Mouse (Mus musculus) embryonic facial prominence, embryonic 13.5 days (tissue): ENCODE data around the gene Gm10073. TPM values are rescaled to one million over a fixed set of nuclear protein-coding genes. Genes with fewer than 3 reads are reported as not detected.

Experiments used
- ATAC-seq: fragments of 200-750 bp; cut with Nextera tagmentation; 2 replicates; pipeline ENCODE4 v1.8.0; 2017; ENCODE audit warnings: low read depth; ENCODE audit not compliant: insufficient number of reproducible peaks, insufficient read depth, low FRiP score, low TSS enrichment
- H3K27ac ChIP-seq: fragments of 300-500 bp; sonication (generic); 2 replicates; pipeline ENCODE4 v1.5.1; 2015; ENCODE audit warnings: moderate library complexity, mild to moderate bottlenecking, inconsistent platforms
- H3K27me3 ChIP-seq: fragments of 300-500 bp; sonication (generic); 2 replicates; pipeline ENCODE4 v1.6.1; 2015; ENCODE audit warnings: mild to moderate bottlenecking, inconsistent platforms
- H3K36me3 ChIP-seq: fragments of 300-500 bp; sonication (generic); 2 replicates; pipeline ENCODE4 v1.6.1; 2015; ENCODE audit warnings: mild to moderate bottlenecking, inconsistent platforms
- H3K4me1 ChIP-seq: fragments of 300-500 bp; sonication (generic); 2 replicates; pipeline ENCODE4 v1.6.1; 2015; ENCODE audit warnings: inconsistent platforms
- H3K4me2 ChIP-seq: fragments of 300-500 bp; sonication (generic); 2 replicates; pipeline ENCODE4 v1.6.1; 2015; ENCODE audit warnings: moderate library complexity, mild to moderate bottlenecking, inconsistent platforms
- H3K4me3 ChIP-seq: fragments of 300-500 bp; sonication (generic); 2 replicates; pipeline ENCODE4 v1.5.1; 2015; ENCODE audit warnings: mild to moderate bottlenecking, inconsistent platforms
- H3K9ac ChIP-seq: fragments of 300-500 bp; sonication (generic); 2 replicates; pipeline ENCODE4 v1.6.1; 2015; ENCODE audit warnings: mild to moderate bottlenecking, inconsistent platforms
- H3K9me3 ChIP-seq: fragments of 300-500 bp; sonication (generic); 2 replicates; pipeline ENCODE4 v1.6.1; 2016; ENCODE audit warnings: inconsistent platforms
- WGBS: fragments of 180-500 bp; shearing (Covaris S2); methylation state at CpG from one replicate; pipeline ENCODE4 v1.1.7; 2015; ENCODE audit warnings: mixed read lengths; 5-methylcytosine and 5-hydroxymethylcytosine counted together
- polyA plus RNA-seq: library from polyadenylated mRNA; unstranded; fragments of >200 nt; fragmentation: Nextera tagmentation; extraction: Ambion mirVana; gene quantifications from 2 replicates; pipeline ENCODE4 v1.2.1, GENCODE M21; 2015

Gm10073 gene
- polyA plus RNA-seq, 1 experiment from 2014 or later = 9.8 TPM

GRCm38 (mm10) chr8:106545149-106545548 is 28.1 kb downstream of the Gm10073 start:
- Histone ChIP-seq H3K36me3 (peaks cover 54% of the 10 kb centered on the region), H3K27me3 (no peaks in the 10 kb centered on the region), H3K4me3 (no peak overlapping the region), H3K4me1 (peaks cover 20% of the 10 kb centered on the region), H3K9me3 (no peaks in the 10 kb centered on the region), H3K27ac (no peak overlapping the region), H3K4me2 (no peak overlapping the region), H3K9ac (no peak overlapping the region)
- WGBS = 96% methylated on average over 2 of the region's 2 CpGs
- no peak for ATAC-seq

DNA sequence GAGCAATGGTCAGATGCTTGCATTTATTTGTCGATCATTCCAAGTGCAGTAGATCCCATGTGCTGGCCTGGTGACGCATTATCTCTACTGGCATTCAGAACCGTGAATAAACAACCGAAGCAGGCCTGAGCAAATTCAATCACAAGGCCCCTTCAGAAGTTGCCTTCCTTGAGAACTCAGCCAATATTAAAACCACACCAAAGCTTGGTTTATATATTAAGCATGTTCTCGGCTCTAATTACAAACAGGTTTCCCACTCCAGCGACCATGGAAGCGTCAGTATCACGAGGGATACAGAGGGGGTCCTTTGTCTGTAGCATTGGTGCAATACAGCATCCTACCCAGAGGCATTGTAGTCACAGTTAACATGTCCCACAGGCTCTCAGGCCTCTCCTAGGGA is 30.2 kb downstream of the Gm10073 start:
- no peak overlapping the region for H3K4me2 ChIP-seq
- peak overlapping the region; percentile 57 for H3K27ac ChIP-seq
- WGBS = 25% methylated on average over 8 of the region's 8 CpGs
- no peak overlapping the region for H3K9ac ChIP-seq
- peaks cover 18% of the 10 kb centered on the region for H3K4me1 ChIP-seq
- ATAC-seq = no peak
- peaks cover 58% of the 10 kb centered on the region for H3K36me3 ChIP-seq
- no peaks in the 10 kb centered on the region for H3K9me3 ChIP-seq
- no peaks in the 10 kb centered on the region for H3K27me3 ChIP-seq
- H3K4me3 ChIP-seq = no peak overlapping the region

DNA sequence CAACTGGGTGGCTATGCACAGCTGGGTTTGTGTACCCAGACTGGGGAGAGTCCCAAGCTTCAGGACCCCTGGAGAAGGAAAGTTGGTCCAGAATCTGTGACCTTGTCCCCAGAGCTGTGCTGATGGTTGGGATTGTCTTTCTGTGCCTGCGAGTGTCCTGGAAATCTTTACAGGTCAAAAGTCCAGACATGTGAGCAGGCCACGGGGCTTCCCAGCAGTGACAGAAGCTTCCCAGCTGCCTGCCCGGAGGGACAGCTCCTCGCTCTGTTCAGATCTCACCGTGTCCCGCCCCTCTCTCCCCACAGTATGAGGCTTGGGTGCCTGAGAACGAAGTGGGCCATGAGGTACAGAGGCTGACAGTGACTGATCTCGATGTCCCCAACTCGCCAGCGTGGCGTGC is 32.3 kb downstream of the Gm10073 start:
- Histone ChIP-seq H3K27me3 (no peaks in the 10 kb centered on the region), H3K4me1 (peaks cover 13% of the 10 kb centered on the region), H3K36me3 (peaks cover 49% of the 10 kb centered on the region), H3K9me3 (no peaks in the 10 kb centered on the region), H3K4me2 (no peak overlapping the region), H3K27ac (no peak overlapping the region), H3K4me3 (no peak overlapping the region), H3K9ac (no peak overlapping the region)
- ATAC-seq = no peak
- WGBS = 82% methylated on average over 11 of the region's 11 CpGs

GRCm38 (mm10) chr8:106539193-106539592 is 34.1 kb downstream of the Gm10073 start:
- no peak overlapping the region for H3K4me2 ChIP-seq
- no peak overlapping the region for H3K27ac ChIP-seq
- H3K27me3 ChIP-seq = no peaks in the 10 kb centered on the region
- H3K9me3 ChIP-seq = no peaks in the 10 kb centered on the region
- no peak for ATAC-seq
- H3K36me3 ChIP-seq = peaks cover 33% of the 10 kb centered on the region
- H3K4me3 ChIP-seq = no peak overlapping the region
- WGBS = 50% methylated on average over 5 of the region's 5 CpGs
- peaks cover 18% of the 10 kb centered on the region for H3K4me1 ChIP-seq
- H3K9ac ChIP-seq = no peak overlapping the region

GRCm38 (mm10) chr8:106535448-106535847 is 37.8 kb downstream of the Gm10073 start:
- peaks cover 13% of the 10 kb centered on the region; the same call in 1 of the 2 replicates for H3K36me3 ChIP-seq
- peaks cover 20% of the 10 kb centered on the region for H3K4me1 ChIP-seq
- H3K4me2 ChIP-seq = no peak overlapping the region
- no peaks in the 10 kb centered on the region for H3K27me3 ChIP-seq
- H3K4me3 ChIP-seq = no peak overlapping the region
- no peak for ATAC-seq
- WGBS = 74% methylated on average over 4 of the region's 4 CpGs
- H3K9ac ChIP-seq = no peak overlapping the region
- H3K27ac ChIP-seq = no peak overlapping the region
- no peaks in the 10 kb centered on the region for H3K9me3 ChIP-seq

- peak overlapping the region; percentile 2; the same call in 1 of the 2 replicates for H3K27ac ChIP-seq
- peaks cover 4% of the 10 kb centered on the region; the same call in 1 of the 2 replicates for H3K36me3 ChIP-seq
- H3K9ac ChIP-seq = no peak overlapping the region
- H3K4me2 ChIP-seq = no peak overlapping the region
- no peaks in the 10 kb centered on the region for H3K27me3 ChIP-seq
- H3K4me3 ChIP-seq = no peak overlapping the region
- peaks cover 20% of the 10 kb centered on the region for H3K4me1 ChIP-seq
- no peaks in the 10 kb centered on the region for H3K9me3 ChIP-seq
- ATAC-seq = no peak
- WGBS = 40% methylated on average over 6 of the region's 6 CpGs
Measured at GRCm38 (mm10) chr8:106534449-106534848, 38.8 kb downstream of the Gm10073 start.

GRCm38 (mm10) chr8:106533709-106534108 is 39.6 kb downstream of the Gm10073 start:
- peak overlapping the region; percentile 55; the same call in 1 of the 2 replicates for H3K27ac ChIP-seq
- WGBS = 57% methylated on average over 7 of the region's 7 CpGs
- H3K9ac ChIP-seq = no peak overlapping the region
- H3K27me3 ChIP-seq = no peaks in the 10 kb centered on the region
- H3K4me2 ChIP-seq = no peak overlapping the region
- no peak overlapping the region for H3K4me3 ChIP-seq
- no peak for ATAC-seq
- H3K9me3 ChIP-seq = no peaks in the 10 kb centered on the region
- H3K36me3 ChIP-seq = no peaks in the 10 kb centered on the region; the same call in 1 of the 2 replicates
- peaks cover 20% of the 10 kb centered on the region for H3K4me1 ChIP-seq

GRCm38 (mm10) chr8:106530566-106530965 is 42.7 kb downstream of the Gm10073 start:
- no peak for ATAC-seq
- peaks cover 28% of the 10 kb centered on the region for H3K4me1 ChIP-seq
- H3K4me2 ChIP-seq = no peak overlapping the region
- H3K36me3 ChIP-seq = no peaks in the 10 kb centered on the region
- no peak overlapping the region for H3K4me3 ChIP-seq
- no peaks in the 10 kb centered on the region for H3K27me3 ChIP-seq
- no peaks in the 10 kb centered on the region for H3K9me3 ChIP-seq
- WGBS = 79% methylated on average over 4 of the region's 4 CpGs
- no peak overlapping the region for H3K27ac ChIP-seq
- no peak overlapping the region for H3K9ac ChIP-seq

DNA sequence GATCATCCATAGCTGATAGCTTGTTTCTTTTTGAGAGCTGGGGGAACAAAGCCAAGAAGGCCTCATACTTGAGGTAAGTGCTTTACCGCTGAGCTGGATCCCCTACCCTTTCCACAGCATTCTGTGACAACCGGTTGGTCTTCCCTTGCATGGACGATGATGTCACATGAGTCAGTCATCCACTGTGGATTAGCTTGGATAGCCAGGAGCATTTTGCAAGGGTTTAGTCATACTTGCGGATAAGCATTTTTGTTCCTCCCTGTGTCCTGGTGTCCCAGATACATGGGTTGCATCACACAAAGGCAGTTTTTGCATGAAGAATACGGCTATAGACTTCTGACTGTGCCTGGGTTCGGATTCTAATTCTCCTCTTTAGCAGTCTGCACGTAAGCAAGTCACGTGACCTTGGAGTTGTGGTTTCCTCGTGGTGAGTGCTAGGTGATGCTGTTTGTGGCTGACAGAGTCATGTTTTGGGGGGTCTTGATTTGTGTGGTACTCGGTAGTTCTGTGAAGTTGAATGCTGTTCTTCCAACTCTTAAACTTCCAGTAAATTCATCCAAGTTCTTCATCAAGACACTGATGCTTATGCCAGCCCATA is 43.3 kb downstream of the Gm10073 start:
- H3K4me1 ChIP-seq = peaks cover 28% of the 10 kb centered on the region
- H3K9ac ChIP-seq = no peak overlapping the region
- H3K4me2 ChIP-seq = no peak overlapping the region
- no peak overlapping the region for H3K27ac ChIP-seq
- no peaks in the 10 kb centered on the region for H3K9me3 ChIP-seq
- 87% methylated on average over 10 of the region's 10 CpGs for WGBS
- H3K27me3 ChIP-seq = no peaks in the 10 kb centered on the region
- ATAC-seq = no peak
- H3K4me3 ChIP-seq = no peak overlapping the region
- no peaks in the 10 kb centered on the region for H3K36me3 ChIP-seq

- no peak overlapping the region for H3K9ac ChIP-seq
- ATAC-seq = 0 out of 2 replicates have a peak, but pooled peaks have one; percentile 22
- peaks cover 18% of the 10 kb centered on the region for H3K4me1 ChIP-seq
- 72% methylated on average over 9 of the region's 9 CpGs for WGBS
- H3K27ac ChIP-seq = 0 out of 2 replicates have a peak overlapping the region, but pooled peaks have one; percentile 5
- H3K36me3 ChIP-seq = no peaks in the 10 kb centered on the region
- H3K27me3 ChIP-seq = no peaks in the 10 kb centered on the region
- no peaks in the 10 kb centered on the region for H3K9me3 ChIP-seq
- no peak overlapping the region for H3K4me3 ChIP-seq
- H3K4me2 ChIP-seq = no peak overlapping the region
Measured at GRCm38 (mm10) chr8:106528596-106529249, 44.5 kb downstream of the Gm10073 start.

DNA sequence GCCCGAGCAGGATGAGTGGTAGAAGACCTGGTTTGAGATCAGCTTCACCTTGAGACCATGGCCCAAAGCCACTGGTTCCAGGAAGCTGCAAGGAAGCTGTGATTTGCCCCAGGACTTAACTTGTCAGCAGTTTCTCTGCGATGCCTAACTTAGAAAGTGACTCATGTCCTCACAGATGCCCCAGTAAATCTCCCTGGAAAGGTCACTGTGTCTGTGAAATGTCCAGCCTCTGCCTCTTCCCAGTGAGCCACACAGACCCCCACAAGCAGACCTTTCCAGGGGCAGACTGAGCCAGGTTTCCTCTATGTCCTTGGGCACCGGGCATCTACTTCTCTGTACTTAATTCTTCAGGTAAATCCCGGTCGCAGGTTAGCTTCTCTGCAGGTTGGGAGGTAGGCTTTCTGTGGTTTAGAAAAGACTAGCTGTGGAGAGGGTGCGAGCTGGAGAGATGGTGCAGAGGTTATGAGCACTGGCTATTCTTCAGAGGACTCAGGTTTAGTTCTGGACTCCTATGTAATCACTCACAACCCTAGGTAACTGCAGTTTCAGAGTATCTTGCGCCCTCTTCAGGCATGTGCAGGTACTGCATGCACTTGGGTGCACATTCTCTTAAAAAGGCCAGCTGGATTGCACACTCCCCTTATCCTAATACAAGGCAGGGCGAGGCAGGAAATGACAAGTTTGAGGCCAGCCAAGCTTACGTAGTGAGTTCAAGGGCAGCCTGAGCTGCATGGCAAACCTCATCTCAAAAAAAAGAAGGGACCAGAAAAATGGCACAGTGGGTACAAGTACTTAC is 45.8 kb downstream of the Gm10073 start:
- no peak overlapping the region for H3K4me3 ChIP-seq
- no peak overlapping the region for H3K9ac ChIP-seq
- ATAC-seq = 0 out of 2 replicates have a peak, but pooled peaks have one; percentile 34
- no peaks in the 10 kb centered on the region for H3K36me3 ChIP-seq
- no peaks in the 10 kb centered on the region for H3K9me3 ChIP-seq
- no peak overlapping the region for H3K4me2 ChIP-seq
- no peaks in the 10 kb centered on the region for H3K27me3 ChIP-seq
- 81% methylated on average over 9 of the region's 9 CpGs for WGBS
- H3K4me1 ChIP-seq = peaks cover 10% of the 10 kb centered on the region; the same call in 1 of the 2 replicates
- no peak overlapping the region for H3K27ac ChIP-seq
